Mouse (Mus musculus): ENCODE data around the gene Metap2. TPM values are rescaled to one million over a fixed set of nuclear protein-coding genes. Genes with fewer than 3 reads are reported as not detected.
A peak's percentile ranks its signal among the peaks of the same experiment; 100 is the strongest.

Gene Metap2
- total RNA-seq, 2 experiments from 2014 or later, result 156 to 160 TPM

DNA sequence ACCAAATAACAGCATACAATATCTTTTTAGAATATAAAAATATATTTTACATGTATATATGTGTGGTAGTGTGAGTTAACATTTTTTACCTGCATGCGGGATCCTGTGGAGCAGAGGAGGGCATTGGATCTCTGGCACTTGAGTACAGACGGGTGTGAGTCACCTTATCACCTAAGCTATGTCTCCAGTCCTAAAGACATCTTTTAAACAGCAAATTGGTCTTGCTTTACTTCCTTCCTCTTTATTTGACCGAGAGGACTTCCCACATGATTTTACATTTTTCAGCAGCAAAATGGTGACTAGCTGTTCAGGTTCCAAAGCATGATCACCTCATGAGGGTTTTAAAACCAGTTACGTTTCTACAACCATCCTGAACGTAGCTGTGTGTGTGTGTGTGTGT, 14.4 kb upstream of the Metap2 start:
- DNase-seq, result no peak

DNA sequence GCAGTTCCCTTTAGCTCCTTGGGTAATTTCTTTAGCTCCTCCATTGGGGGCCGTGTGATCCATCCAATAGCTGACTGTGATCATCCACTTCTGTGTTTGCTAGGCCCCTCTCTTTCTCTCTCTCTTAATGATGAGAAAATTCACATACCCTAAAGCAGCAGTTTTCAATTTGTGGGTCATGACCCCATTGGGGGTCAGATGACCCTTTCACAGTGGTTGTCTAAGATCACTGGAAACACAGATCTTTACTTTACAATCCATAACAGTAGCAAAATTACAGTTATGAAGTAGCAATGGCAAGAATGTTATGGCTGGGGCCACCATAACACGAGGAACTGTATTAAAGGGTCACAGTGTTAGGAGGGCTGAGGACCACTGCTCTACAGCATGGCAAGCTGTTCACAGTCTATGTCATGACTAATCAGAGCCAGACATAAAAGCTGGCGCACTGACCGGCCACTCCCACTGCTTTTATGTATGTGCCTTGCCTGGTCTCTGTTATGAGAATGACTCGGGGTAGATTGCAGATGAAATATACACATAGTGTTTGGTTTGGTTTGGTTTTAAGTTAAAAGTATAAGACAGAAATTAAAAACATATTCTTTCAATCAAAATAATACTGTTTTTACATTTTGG, 13.0 kb upstream of the Metap2 start:
- DNase-seq, result no peak

DNA sequence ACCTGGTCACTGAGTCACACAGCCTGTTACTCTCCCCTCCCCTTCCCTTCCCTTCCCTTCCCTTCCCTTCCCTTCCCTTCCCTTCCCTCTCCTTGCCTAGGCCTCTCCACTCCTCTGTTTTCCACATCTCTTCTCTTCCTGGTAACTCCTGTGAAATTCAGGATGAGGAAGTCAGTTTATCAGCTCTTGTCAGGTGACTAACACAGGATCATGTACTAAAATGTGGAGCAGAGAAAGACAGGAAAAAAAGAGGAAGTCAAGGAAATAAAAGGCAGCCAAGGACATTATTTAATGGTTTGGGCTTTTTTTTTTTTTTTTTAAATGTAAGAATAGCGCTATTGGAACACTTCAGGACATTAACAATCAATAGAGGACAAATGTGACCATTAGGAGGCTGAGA, 12.1 kb upstream of the Metap2 start:
- no peak for DNase-seq

DNA sequence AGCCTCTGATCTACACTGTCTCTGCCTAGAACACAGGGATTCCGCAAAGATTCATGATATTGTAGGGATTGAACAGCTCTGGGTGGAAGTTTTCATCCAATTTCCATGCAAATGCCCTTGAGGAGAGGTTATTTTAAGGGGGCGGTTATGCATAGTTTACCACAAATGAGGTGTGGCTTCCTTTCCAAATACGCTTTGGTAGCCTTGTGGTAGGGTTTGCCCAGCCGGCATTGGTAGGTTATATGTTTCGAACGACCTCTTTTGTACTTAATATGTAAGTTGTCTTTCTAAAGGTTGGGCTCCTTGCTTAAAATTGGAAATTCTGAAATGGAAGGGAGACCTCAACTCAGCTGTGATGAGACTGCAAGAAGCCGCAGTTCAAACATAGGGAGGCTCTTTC, 11.6 kb upstream of the Metap2 start:
- no peak for DNase-seq

DNA sequence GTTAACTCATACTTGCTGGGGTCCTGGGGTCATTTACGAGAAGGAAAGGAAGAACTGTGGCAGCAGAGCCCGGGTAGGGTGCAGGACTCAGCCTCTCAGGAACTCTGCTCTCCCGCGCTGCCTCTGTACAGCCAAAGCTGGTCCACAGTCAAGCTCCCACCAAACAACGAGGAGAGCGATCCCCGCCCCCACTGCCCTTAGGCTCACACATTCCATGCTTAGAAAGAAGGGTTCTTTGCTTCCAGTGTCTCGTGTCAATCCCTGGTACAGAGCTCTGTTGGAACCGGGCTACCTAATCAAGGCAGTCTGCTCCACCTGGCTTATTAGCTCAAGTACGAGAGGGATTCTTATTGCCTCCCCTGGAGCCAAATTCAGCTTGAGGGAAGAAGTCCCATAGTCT, 10.5 kb upstream of the Metap2 start:
- no peak for DNase-seq

DNA sequence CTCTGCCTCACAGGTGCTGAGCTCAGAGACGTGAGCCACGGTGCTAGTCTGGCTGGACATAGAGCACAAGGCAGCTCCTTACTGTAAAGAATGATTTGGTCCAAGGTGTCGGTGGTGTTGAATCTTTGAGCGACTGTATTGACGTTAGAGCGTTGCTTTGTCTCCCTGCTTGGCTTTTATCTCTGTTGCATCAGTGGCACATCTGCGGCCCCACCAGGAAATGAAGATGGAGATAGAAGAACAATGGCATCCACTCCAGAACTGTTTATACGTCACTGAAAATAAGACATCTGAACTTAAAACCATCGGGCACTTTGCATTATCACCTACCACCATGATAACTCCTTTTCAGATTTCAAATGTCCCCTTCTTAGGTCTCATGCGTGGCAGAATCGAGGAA, 3.0 kb upstream of the Metap2 start:
- no peak for DNase-seq

DNA sequence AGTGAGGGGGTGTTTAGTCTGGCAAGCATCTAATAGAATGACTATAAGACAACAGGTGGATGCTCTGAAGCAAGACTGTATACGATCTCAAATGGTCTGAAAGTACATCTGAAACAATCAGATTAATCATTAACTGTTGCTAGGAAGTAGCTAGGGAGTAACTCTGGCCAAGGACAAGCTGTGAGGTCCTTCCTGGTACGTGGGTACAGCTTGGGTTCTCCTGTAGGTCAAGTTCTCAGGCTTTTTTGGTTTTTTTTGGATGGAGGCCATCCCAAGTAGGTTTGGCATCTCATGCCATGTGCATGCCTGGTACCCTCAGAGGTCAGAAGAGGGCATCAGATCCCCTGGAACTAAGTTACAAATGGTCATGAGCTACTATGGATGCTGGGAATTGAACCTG, 2.4 kb upstream of the Metap2 start:
- DNase-seq, result no peak

DNA sequence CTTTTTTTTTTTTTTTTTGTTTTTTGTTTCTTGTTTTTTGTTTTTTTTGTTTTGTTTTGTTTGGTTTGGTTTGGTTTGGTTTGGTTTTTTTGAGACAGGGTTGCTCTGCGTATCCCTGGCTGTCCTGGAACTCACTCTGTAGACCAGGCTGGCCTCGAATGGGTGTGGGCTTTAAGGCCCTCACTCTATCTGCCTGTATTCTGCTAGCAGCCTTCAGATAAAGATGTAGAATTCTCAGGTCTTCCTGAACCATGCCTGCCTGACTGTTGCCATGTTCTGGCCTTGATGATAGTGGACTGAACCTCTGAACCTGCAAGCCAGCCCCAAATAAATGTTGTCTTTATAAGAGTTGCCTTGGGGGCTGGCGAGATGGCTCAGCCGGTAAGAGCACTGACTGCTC, 4.3 kb downstream of the Metap2 start:
- DNase-seq, result no peak

DNA sequence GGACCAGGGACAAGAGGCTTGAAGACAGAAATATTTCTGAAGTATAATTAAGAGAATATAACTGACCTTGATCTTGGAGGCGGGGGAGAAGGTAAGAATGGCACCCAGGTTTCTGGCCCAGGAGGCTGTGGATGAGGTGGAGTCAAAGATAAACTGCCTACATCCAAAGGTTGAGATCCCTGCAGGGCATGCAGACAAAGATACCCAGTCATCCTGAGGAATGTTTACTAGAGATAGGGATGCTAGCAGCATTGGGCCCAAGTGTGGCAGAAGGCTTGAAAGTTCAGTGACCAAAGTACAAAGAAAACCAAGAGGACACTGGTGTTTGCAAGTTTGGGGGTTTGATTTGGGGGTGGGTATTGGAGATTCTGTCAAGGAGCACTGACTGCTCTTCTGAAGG, 5.9 kb downstream of the Metap2 start:
- DNase-seq, result no peak

DNA sequence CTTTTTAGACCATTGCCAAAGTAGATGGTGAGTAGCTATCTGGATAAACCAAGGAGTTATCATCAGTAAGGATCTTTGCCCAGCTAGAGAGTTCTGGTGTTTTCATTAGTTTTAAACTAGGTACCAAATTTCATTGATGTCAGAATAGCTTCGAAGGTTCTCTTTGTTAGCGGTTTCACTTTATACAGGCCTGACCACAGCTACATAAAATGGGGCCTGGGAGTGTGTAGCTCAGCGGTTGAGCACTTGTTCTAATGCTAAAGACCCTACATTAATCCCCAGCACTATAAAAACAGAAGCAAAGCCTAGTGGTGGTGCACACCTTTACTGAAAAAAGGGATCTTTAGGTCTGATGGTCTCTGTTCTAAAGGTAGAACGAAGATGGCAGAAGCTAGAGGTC, 6.3 kb downstream of the Metap2 start:
- no peak for DNase-seq

DNA sequence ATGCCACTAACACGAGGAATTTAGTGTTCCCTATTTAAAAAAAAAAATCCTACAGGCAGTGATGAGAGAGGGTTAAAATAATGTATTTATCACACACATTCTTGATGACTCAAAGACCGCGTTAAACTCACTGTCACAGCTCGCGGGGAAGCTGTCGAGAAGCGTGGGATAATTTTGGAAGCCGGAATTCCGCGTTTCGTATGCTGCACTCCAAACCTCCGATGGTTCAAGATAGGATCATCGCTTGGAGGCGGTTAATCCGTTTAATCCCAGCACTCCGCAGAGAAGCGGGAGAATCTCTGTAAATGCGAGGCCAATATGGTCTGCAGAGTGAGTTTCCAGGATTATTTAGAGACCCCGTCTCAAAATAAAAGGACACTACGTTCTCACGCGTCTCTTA, 6.9 kb downstream of the Metap2 start:
- DNase-seq, result no peak

DNA sequence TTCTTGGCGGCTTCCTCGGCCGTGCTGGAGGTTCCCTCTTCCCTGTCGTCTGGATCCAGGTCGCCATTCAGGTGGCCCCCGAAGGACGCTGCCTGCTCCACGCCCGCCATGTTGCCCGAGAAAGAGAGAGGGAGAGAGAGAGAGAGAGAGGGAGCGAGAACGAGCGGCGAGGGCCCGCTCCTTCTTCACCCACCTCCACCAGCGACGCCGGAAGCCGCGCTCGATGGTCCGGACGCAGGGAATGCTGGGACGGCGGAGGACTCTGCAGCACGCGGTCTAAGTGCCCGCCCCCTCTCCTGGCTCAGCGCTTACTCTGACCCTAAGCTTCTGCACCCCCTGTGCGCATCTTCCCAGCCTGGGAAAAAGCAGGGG, 7.3 kb downstream of the Metap2 start:
- DNase-seq, result peak; percentile 82

DNA sequence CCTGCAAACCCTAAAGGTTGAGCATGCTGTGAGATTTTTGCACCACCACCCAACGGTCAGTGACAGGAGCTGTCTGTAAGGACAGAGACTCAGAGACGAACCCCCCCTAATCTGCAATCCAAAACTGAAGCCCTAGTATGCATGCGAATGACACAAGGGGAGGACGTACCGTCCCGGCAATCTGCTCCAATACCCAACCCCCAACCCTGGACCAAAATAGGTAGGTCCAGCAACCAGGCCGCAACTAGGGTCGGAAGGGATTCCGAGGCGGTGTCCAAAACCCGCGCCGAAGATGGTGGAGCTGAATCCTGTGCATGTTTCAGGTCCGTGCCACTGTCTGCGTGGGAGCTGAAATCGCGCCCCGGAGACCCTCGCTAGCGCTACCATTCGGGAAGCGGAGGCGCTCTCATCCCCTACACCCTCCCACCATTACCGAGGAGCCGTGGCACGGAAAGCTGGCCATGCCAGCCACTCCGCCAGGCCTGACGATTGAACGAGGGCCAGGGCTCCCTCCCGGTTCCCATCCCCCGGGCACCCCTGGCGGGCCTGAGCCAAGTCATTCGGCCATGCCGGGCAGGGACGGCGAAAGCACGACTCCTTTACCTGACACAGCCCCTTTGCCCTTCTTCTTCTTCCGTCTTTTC, 7.8 kb downstream of the Metap2 start:
- peak; percentile 51 for DNase-seq

DNA sequence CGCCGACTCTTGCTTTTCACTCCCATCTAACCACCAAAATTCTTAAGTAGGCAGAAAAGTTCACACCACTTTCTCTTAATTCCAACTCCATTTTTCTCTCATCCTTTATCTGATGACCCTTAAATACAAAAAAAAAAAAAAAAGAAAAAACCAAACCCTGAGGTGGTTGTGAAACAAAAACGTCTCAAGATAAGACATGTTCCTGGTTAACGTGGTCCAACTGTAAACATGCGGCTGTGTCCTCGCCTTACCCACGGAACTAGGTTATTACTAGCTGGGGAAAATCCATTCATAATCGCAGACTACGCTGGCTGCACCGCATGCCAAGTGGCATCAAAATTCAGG, 8.3 kb downstream of the Metap2 start:
- DNase-seq, result no peak

DNA sequence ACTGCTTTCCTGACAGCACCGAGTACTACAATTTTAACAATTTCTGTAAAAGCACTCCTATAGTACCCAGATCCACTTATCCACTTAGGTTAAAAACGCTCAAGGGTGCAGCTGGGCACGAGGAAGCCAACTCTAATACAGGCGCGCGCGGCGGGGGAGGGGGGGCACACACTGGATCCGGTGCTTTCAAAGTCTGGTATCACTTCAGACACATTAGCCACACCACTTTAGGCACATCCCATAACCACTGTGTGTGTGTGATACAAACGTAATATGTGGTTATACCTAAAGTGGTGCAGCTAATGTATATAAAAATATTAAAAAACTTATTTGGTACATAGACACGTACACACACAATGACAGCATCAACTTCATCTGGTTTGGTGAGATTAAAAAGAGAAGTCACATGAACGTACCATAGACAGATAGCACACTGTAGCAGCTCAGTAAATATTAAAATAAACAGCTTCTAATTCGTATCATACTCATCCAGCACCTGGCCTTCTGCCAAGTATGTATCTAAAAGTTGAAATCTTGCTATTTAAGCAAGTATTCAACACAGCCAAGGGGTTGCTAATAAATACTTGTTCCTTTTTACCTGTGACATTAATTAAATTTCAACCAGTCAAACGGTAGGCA, 10.9 kb downstream of the Metap2 start:
- no peak for DNase-seq

DNA sequence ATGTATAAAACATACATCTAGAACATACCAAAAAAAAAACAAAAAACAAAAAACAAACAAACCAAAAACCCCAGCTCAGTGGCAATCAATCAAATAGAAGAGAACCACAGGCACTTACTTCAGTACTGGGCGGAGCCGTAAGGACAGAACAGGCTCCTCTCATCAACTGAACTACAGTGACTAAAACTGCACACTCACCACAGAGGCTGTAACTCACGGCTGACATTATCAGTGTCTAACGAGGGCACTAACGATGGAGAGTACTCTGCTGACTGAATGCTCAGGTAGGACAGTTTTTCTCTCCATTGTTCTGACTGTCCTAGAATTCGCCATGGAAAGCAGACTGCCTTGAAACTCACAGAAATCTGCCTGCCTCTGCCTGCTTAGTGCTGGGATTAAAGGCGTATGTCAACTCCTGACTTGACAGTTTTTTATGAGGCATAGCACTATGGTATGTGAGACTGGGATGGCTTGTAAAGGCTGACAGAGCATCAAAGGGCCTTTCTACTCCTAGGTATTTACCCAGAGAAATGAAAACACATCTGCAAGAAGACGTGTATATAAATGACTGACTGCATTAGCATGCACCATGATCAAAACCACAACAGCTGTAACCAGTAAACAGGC, 14.0 kb downstream of the Metap2 start:
- no peak for DNase-seq

DNA sequence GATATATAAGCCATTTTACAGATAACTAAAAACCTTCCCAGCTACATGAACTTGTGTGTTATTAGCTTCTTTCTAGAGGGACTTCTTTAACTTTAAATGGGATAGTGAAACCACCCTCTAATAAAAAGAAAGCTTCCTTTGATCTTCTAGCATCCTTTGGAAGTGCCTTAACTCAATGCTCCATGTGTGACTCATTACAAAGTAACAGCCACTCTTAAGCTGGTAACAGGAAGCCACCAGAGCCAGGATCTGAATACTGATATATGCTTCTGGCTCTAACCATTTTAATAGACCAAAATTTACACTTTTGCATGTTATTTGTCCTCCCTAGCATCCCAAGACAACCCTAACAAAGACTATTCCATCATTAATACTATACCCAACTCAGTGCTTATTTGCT, 15.0 kb downstream of the Metap2 start:
- DNase-seq, result no peak

DNA sequence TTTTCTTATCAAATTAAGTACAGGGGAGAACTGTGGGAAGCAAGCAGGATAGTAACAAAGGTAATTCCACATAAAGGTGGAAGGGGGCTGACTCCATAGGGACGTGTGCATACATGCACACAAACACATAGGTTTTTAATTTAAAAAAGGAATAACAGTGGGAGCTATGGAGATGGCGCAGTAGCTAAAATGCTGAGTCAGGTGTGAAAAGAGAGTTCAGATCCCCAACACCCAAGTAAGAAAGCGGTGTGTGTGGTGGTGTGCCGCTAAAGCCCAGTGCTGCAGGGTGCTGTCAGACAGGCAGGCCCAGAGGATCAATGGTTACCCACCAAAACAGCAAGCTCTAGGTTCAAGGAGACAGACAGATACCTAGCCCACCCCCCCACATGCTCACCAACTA, 18.2 kb downstream of the Metap2 start:
- no peak for DNase-seq

DNA sequence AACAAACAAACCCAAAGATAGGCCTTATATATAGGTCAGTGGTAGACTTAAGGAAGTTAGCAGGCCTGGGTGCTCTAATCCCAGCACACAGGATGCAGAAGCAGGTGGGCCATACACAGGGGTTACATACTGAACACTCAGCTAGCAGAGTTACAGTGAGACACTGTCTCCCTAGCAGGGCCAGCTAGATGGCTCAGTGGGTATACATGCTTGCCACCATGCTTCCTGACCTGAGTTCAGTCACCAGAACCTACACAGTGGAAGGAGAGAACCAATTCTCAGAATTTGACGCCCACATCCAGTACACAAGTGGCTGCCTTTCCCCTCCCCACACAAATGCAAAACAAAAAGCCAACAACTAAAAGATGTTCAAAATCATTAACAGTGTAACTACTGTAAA, 20.1 kb downstream of the Metap2 start:
- no peak for DNase-seq

DNA sequence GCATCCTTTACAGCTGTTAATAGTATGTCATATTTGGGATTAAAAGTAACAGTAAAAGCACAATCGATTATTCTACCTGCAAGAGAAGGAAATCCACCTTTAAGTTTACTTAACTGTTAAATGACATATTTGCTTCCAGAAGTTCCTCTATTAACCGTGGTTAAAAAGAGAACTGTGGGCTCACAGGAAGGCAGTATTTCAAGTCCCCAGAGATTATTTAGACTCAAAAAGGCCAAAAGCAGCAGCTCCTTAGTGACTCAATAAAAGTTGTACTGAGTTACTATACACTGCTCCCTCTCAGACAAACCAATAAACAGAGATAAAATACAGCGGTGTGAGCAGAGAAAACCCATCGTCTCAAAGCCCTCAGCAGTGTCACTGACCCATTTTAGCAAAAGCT, 28.0 kb downstream of the Metap2 start:
- no peak for DNase-seq

DNA sequence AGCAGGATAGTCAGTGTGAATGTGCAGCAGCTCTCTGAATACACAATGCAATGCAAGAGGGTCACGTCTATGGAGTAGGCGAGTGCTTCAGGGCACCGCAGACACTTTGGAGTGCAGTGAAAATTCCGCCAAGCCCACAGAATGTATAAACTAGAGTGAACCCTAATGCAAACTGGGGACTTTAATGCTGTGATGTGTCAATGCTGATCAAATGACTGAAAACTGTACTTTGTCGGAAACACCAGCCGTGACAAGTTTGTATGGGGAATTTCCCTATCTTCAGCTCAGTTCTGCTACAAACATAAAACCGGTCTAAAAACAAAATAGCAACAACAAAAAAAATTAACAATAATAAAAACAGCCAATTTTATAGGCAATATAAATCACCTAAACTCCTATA, 28.5 kb downstream of the Metap2 start:
- no peak for DNase-seq

DNA sequence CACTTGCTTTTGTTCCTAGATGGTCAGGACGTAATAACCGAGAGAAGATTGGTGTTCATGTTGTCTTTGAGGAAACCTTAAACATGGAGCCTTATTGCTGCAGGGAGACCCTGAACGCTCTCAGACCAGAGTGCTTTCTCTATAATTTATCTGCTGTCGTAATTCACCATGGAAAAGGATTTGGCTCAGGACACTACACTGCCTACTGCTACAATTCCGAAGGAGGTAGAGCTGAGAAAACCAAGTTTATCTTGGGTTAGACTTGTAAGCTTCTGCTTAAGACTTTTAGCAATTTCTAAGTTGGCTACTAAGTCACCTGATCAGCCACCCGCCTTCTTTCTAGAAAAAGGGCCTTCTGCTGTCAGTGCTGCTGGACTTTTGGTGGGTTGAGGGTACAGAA, 40.8 kb downstream of the Metap2 start:
- DNase-seq, result no peak

DNA sequence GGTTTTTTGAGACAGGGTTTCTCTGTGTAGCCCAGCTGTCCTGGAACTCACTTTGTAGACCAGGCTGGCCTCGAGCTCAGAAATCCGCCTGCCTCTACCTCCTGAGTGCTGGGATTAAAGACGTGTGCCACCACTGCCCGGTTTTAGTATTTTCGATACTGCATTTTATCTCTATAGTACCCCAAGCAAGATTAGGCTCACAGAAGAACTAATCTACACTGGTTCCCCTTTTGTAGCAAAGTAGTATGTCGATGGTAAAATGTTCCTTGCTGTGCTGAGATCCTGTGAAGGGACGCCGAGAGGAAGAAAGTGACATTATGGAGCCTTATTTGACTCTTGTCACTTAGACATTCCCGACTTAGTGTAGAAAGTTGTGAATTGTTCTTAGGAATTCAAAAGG, 41.8 kb downstream of the Metap2 start:
- no peak for DNase-seq

DNA sequence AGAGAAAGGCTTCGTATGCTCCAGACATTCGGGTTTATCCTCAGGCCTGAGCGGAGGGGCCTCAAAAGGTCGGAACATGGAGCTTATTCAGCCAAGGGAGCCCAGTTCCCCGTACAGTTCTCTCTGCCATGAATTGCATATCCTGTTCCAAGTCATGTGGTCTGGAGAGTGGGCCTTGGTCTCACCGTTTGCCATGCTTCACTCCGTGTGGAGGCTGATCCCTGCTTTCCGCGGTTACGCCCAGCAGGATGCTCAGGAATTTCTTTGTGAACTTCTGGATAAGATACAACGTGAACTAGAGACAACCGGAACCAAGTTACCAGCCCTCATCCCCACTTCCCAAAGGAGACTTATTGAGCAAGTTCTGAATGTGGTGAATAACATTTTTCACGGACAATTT, 50.2 kb downstream of the Metap2 start:
- no peak for DNase-seq
